Mouse (Mus musculus) activated CD4-positive, CD25-positive, alpha-beta regulatory T cell, adult 9 weeks (primary cell): ENCODE data around the gene 9430007A20Rik. TPM values are rescaled to one million over a fixed set of nuclear protein-coding genes. Genes with fewer than 3 reads are reported as not detected.

ENCODE experiments used
- polyA plus RNA-seq: library from polyadenylated mRNA; unstranded; fragments of 100-300 nt; shearing (Covaris generic); gene quantifications from one replicate; pipeline ENCODE4 v1.2.1, GENCODE M21; 2017

Gene 9430007A20Rik
- polyA plus RNA-seq, result not detected

DNA sequence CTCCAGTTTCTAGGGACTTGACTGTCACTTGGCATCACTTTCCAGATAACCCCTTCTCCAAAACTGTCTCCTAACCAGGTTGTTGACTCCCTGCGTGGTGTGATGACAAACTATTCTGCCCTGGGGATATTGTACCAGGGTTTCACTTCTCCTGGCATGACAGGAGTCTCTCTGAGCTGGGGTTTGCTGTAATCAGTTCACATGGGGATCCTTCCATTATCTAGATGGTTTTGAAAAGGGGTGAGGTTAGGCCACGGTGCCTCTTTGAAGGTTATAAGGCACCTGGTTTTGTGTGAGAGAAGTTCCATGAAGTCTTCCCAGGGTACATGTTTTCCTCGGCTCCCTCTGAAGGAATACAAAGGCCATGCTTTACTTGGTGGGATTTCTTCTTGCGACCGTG lies at the start of gene 9430007A20Rik:
Gene 9430007A20Rik, plus strand, starts transcription at position 301 of the 400 bp plus-strand sequence.

GRCm38 (mm10) chr4:144565034-144565433 lies 45.4 kb downstream of the 9430007A20Rik start, which contains the start of gene Gm13124:
Gm13124 (minus strand) TSS chr4:144565134.

Other genes starting within 250 kb of the 9430007A20Rik start
- gene Pramel5, start 239.3 kb upstream of the 9430007A20Rik start, polyA plus RNA-seq, result not detected
- gene Gm13128, start 189.6 kb upstream of the 9430007A20Rik start, polyA plus RNA-seq, result not detected
- not detected for gene Gm13119, start 161.9 kb upstream of the 9430007A20Rik start, polyA plus RNA-seq
- gene Pramef20, start 141.9 kb upstream of the 9430007A20Rik start, polyA plus RNA-seq, result not detected
- not detected for gene Pramef12, start 111.4 kb upstream of the 9430007A20Rik start, polyA plus RNA-seq
- gene 1700012P22Rik, start 81.0 kb upstream of the 9430007A20Rik start, polyA plus RNA-seq, result not detected
- gene Gm9944, start 66.5 kb upstream of the 9430007A20Rik start, polyA plus RNA-seq, result not detected
- gene Aadacl3, start 56.1 kb upstream of the 9430007A20Rik start, polyA plus RNA-seq, result not detected
- gene Gm13124, start 45.3 kb downstream of the 9430007A20Rik start, polyA plus RNA-seq, result not detected
- gene Aadacl4, start 93.9 kb downstream of the 9430007A20Rik start, polyA plus RNA-seq, result not detected
- not detected for gene Gm436, start 166.5 kb downstream of the 9430007A20Rik start, polyA plus RNA-seq
- not detected for gene Gm13178, start 201.6 kb downstream of the 9430007A20Rik start, polyA plus RNA-seq